ENCODE assay signal across 8 mouse cellular contexts in genomic region chr4:52438886-52439664, GRCm38 (mm10). TPM values are rescaled to one million over a fixed set of nuclear protein-coding genes. Genes with fewer than 3 reads are reported as not detected.
DNase-seq lines count a peak whose midpoint lies in the region; ATAC-seq and TF ChIP-seq lines count a peak whose summit lies in the region.

TSS of gene Smc2 (plus strand) at chr4:52439243.

- peaks cover 15% of the 10 kb centered on the region; the same call in 1 of the 2 replicates for H3K4me1 ChIP-seq in G1E (ENCODE audit: insufficient read depth, low read depth, low read length)
- peaks cover 8% of the 10 kb centered on the region for H3K4me1 ChIP-seq in forebrain, embryonic 16.5 days (replicated peaks; ENCODE audit: control insufficient read depth, insufficient read depth, low read length)
- H3K4me1 ChIP-seq in lung, embryonic 14.5 days (ENCODE audit: insufficient read depth), result peaks cover 5% of the 10 kb centered on the region
- H3K4me1 ChIP-seq in olfactory bulb, adult 2 months (ENCODE audit: control insufficient read depth, insufficient read depth, low read length), result no peaks in the 10 kb centered on the region
- 0 out of 2 replicates have a peak, but pooled peaks cover 4% of the 10 kb centered on the region for H3K4me1 ChIP-seq in thymus, adult 2 months (replicated peaks; ENCODE audit: control insufficient read depth, insufficient read depth, low read length)

- no peak for TF ChIP-seq POLR2A in olfactory bulb, adult 2 months (IDR thresholded peaks at IDR 0.05; ENCODE audit: insufficient read depth, low read depth, low read length)
- TF ChIP-seq POLR2A in thymus, adult 2 months (IDR thresholded peaks at IDR 0.05; ENCODE audit: control insufficient read depth, extremely low read depth, insufficient read depth, low read length, poor library complexity), result peak; percentile 48; the same call in 1 of the 2 replicates

- TF ChIP-seq CTCF in G1E (IDR thresholded peaks at IDR 0.05; ENCODE audit: low read depth, low read length), result no peak
- TF ChIP-seq CTCF in layer of hippocampus, adult 2 months (conservative IDR thresholded peaks at IDR 0.05), result no peak
- no peak for TF ChIP-seq CTCF in lung, embryonic 14.5 days (IDR thresholded peaks at IDR 0.05; ENCODE audit: low read depth)
- TF ChIP-seq CTCF in olfactory bulb, adult 2 months (IDR thresholded peaks at IDR 0.05; ENCODE audit: insufficient read depth, low read depth, low read length), result no peak
- no peak for TF ChIP-seq CTCF in thymus, adult 2 months (IDR thresholded peaks at IDR 0.05; ENCODE audit: borderline replicate concordance, control insufficient read depth, extremely low read depth, insufficient read depth, low read length, poor library complexity)

- peaks cover 29% of the 10 kb centered on the region for H3K36me3 ChIP-seq in G1E (replicated peaks)
- peaks cover 7% of the 10 kb centered on the region; the same call in 1 of the 2 replicates for H3K36me3 ChIP-seq in forebrain, embryonic 16.5 days (ENCODE audit: control insufficient read depth, insufficient read depth)
- H3K36me3 ChIP-seq in lung, embryonic 14.5 days (ENCODE audit: insufficient read depth), result peaks cover 23% of the 10 kb centered on the region
- H3K36me3 ChIP-seq in thymus, adult 2 months (ENCODE audit: control insufficient read depth, insufficient read depth, low read length), result peaks cover 14% of the 10 kb centered on the region

- H3K9me3 ChIP-seq in G1E (replicated peaks), result no peaks in the 10 kb centered on the region
- no peaks in the 10 kb centered on the region for H3K9me3 ChIP-seq in forebrain, embryonic 16.5 days (ENCODE audit: control insufficient read depth, low read length)
- no peaks in the 10 kb centered on the region for H3K9me3 ChIP-seq in lung, embryonic 14.5 days (ENCODE audit: low read depth, low read length)

- intact Hi-C loops in heart, postnatal 36 days (cut with DNase I), result loop anchor here (10.0 kb wide), 1 partner anchor 576 kb away; the partner anchor contains the start of gene Nipsnap3b

- peak within 1 kb of the TSS; percentile 55 for H3K9ac ChIP-seq in forebrain, embryonic 16.5 days (replicated peaks; ENCODE audit: low read depth, low read length)
- peak within 1 kb of the TSS; percentile 72 for H3K9ac ChIP-seq in lung, embryonic 14.5 days

- peak within 1 kb of the TSS; percentile 57 for H3K4me2 ChIP-seq in forebrain, embryonic 16.5 days (ENCODE audit: low read length)
- H3K4me2 ChIP-seq in lung, embryonic 14.5 days, result peak within 1 kb of the TSS; percentile 75

- peak within 1 kb of the TSS; percentile 96 for H3K4me3 ChIP-seq in G1E (ENCODE audit: low read depth, low read length)
- peak within 1 kb of the TSS; percentile 67 for H3K4me3 ChIP-seq in forebrain, embryonic 16.5 days (replicated peaks; ENCODE audit: low read length)
- H3K4me3 ChIP-seq in layer of hippocampus, adult 2 months, result peak within 1 kb of the TSS; percentile 87
- peak within 1 kb of the TSS; percentile 60 for H3K4me3 ChIP-seq in lung, embryonic 14.5 days (ENCODE audit: low read depth, low read length)
- H3K4me3 ChIP-seq in olfactory bulb, adult 2 months (ENCODE audit: insufficient read depth, low read depth, low read length), result peak within 1 kb of the TSS; percentile 76
- peak within 1 kb of the TSS; percentile 92 for H3K4me3 ChIP-seq in thymus, adult 2 months (ENCODE audit: control insufficient read depth, insufficient read depth, low read length)

- H3K27ac ChIP-seq in forebrain, embryonic 16.5 days (ENCODE audit: low read length), result peak within 1 kb of the TSS; percentile 80
- H3K27ac ChIP-seq in layer of hippocampus, adult 2 months, result peak within 1 kb of the TSS; percentile 91
- peak within 1 kb of the TSS; percentile 86 for H3K27ac ChIP-seq in lung, embryonic 14.5 days (ENCODE audit: low read depth)
- H3K27ac ChIP-seq in olfactory bulb, adult 2 months (ENCODE audit: insufficient read depth, low read depth, low read length), result peak within 1 kb of the TSS; percentile 62
- peak within 1 kb of the TSS; percentile 30; the same call in 1 of the 2 replicates for H3K27ac ChIP-seq in thymus, adult 2 months (ENCODE audit: control insufficient read depth, insufficient read depth, low read length)

- WGBS in forebrain, embryonic 16.5 days, result under 1% methylated on average over 53 of the region's 53 CpGs
- under 1% methylated on average over 53 of the region's 53 CpGs for WGBS in lung, embryonic 14.5 days
- under 1% methylated on average over 53 of the region's 53 CpGs for WGBS in olfactory bulb, adult 2 months
- WGBS in thymus, adult 2 months, result under 1% methylated on average over 53 of the region's 53 CpGs

- H3K27me3 ChIP-seq in G1E (ENCODE audit: insufficient read depth, low read length), result no peaks in the 10 kb centered on the region
- H3K27me3 ChIP-seq in forebrain, embryonic 16.5 days (replicated peaks; ENCODE audit: control insufficient read depth, insufficient read depth, low read length), result no peaks in the 10 kb centered on the region
- H3K27me3 ChIP-seq in lung, embryonic 14.5 days (ENCODE audit: insufficient read depth, low read length), result no peaks in the 10 kb centered on the region
- no peaks in the 10 kb centered on the region for H3K27me3 ChIP-seq in thymus, adult 2 months (ENCODE audit: control insufficient read depth, insufficient read depth, low read length)

- DNase-seq in G1E (ENCODE audit: low spot score), result peak; percentile 81
- DNase-seq in cerebellum, adult 18-20 months, result peak; percentile 92 to 95
- peak; percentile 94 to 95 for DNase-seq in heart, postnatal 36 days
- DNase-seq in layer of hippocampus, adult 2 months (ENCODE audit: low spot score in 2 of 2), result peak; percentile 88
- peak; percentile 97 for DNase-seq in lung, embryonic 14.5 days
- DNase-seq in thymus, adult 2 months, result peak; percentile 90

- peak; percentile 95 for ATAC-seq in G1E (ENCODE audit: extremely low read depth, insufficient number of reproducible peaks, low FRiP score, poor library complexity, severe bottlenecking)
- peak; percentile 98 for ATAC-seq in forebrain, embryonic 16.5 days
- ATAC-seq in lung, embryonic 14.5 days (ENCODE audit: insufficient read depth), result peak; percentile 99

RNA-seq across cellular contexts. Expression of gene Smc2, which starts in this region (rescaled TPM):
- total RNA-seq in G1E (2014; fragmentation: Nextera tagmentation) (196 and 226 TPM in 2 replicates), G1E (2017) (189 and 227 TPM in 2 replicates)
- 14.7 and 28.7 TPM in 2 replicates for polyA plus RNA-seq in G1E (2012)
- 86.3 and 101 TPM in 2 replicates for polyA plus RNA-seq in forebrain, embryonic 16.5 days (2015; fragmentation: Nextera tagmentation; extraction: Ambion mirVana)
- 1 to 10 TPM; 3.1 to 3.7 TPM for total RNA-seq in heart, postnatal 36 days (2021)
- 10 to 100 TPM; 11.0 to 12.2 TPM for total RNA-seq in layer of hippocampus, adult 2 months (2021)
- polyA plus RNA-seq in lung, embryonic 14.5 days (2014; fragmentation: Nextera tagmentation; extraction: Ambion mirVana), result 218 and 222 TPM in 2 replicates
- not detected in 2 replicates for polyA plus RNA-seq in olfactory bulb, adult 2 months (2012; ENCODE audit: insufficient read depth, insufficient read length, low replicate concordance, missing spikeins)
- polyA plus RNA-seq in thymus, adult 2 months (2012; rRNA removed), result 10.8 and 15.8 TPM in 2 replicates

Comparison
In these comparisons a context has a peak if more than half of its experiments do, and no peak if none do; other contexts are left out.
1. Peak in every context shown above with its lines: DNase-seq, ATAC-seq, H3K4me3 ChIP-seq and H3K27ac ChIP-seq.
2. RNA of gene Smc2 (total RNA-seq): 189 to 227 TPM in G1E; 11.0 to 12.2 TPM in layer of hippocampus, adult 2 months and 3.1 to 3.7 TPM in heart, postnatal 36 days; every median in the first group is over 10 times any median in the second.
3. H3K27ac ChIP-seq: peak in every context shown above with its lines; median percentile 91 in layer of hippocampus, adult 2 months; 86 in lung, embryonic 14.5 days; 80 in forebrain, embryonic 16.5 days; 62 in olfactory bulb, adult 2 months; 30 in thymus, adult 2 months.